Mouse (Mus musculus) layer of hippocampus, postnatal 14 days (tissue): ENCODE results near the gene Tex21. TPM values are rescaled to one million over a fixed set of nuclear protein-coding genes. Genes with fewer than 3 reads are reported as not detected.
"Not testable (repeated sequence)": the region's sequence is repeated elsewhere in the genome, so short reads cannot be mapped to it uniquely, and the experiment has no call there.

Source experiments
- DNase-seq, 2 experiments: peaks; one replicate each; pipeline ENCODE4 v3.0.0; 2021 to 2022; ENCODE audit warnings: low spot score in 2 of 2, mixed read lengths in 1 of 2
- total RNA-seq, 2 experiments: library from RNA; stranded (reverse); gene quantifications; 2 replicates each; pipeline ENCODE4 v1.2.3; 2021

Tex21 gene
- total RNA-seq, 2 experiments from 2014 or later = not detected

GRCm38 (mm10) chr12:76196709-76197054 is 49.9 kb downstream of the Tex21 start:
- peak; percentile 84 to 86 for DNase-seq

DNA sequence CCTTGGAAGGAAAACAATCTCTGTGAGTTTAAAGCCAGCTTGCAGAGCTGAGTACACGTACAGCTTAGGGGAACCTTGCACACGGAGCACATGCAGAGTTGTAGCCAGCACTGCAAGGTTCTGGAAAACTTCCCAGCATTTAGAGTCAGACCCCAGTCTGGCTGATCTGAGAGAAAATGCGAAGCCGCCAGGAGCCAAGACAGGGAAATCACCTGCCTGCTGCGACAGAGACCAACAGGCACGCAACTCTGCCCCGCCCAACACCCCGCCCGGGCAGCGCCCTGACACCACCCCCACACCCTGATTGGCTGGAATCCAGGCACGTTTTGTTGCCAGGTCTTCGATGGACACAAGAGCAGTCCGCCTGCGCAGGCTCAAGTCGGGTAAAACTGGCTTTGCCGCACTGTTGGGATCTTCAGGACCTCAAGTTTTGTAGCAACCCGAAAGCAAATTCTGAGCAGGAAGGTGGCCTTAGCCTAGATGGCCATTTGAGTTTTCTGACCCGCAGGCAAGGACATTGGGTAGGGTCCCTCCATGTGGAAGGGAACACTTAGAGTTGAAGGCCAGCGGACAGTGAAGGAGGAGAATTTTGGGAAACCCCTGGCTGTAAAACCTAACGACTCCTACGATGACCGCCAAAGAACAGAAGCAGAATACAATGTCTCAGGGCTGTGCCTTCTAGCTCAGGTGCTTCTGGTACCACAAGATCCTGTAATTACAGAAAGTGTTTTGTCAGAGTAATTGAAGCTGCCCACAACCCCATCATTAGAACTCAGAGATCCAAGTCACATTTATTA is 50.4 kb downstream of the Tex21 start:
- peak; percentile 38 to 43 for DNase-seq

DNA sequence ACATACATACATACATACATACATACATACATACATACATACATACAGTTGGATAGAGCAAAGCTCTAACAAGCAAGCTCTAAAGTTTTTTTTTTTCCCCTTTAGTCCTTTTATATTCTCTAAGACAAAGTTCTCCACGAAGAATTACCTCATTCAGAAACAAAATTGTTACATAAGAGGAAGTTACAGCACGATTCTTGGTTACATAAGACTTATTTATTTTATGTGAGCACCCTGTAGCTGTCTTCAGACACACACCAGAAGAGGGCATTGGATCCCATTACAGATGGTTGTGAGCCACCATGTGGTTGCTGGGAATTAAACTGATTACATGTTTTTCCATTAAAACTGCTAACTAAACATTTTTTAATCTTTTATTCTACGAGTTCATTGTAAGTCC is 52.0 kb downstream of the Tex21 start:
- no peak for DNase-seq

- peak; percentile 21 to 63 for DNase-seq
These were observed 55.6 kb downstream of the Tex21 start for GRCm38 (mm10) chr12:76190940-76191339.

DNA sequence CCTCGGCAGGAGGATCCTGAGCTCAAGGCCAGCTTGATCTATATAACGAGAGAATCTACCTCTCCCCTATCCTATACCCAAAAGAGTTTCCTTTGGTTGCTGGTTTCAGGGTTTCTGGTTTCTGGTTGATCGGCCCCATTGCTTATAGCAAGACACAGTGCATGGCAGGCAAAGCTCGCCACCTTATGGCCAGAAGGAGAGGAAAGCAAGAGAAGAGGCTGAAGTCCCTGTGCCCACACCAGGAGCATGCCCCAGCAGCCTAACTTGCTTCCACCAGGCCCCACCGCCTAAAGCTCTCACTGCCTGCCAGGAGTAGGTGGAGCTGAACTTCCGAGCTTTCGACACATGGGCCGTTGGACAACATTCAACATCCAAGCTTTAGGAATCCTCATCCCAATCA is 58.7 kb downstream of the Tex21 start:
- peak; percentile 16 to 41 for DNase-seq

DNA sequence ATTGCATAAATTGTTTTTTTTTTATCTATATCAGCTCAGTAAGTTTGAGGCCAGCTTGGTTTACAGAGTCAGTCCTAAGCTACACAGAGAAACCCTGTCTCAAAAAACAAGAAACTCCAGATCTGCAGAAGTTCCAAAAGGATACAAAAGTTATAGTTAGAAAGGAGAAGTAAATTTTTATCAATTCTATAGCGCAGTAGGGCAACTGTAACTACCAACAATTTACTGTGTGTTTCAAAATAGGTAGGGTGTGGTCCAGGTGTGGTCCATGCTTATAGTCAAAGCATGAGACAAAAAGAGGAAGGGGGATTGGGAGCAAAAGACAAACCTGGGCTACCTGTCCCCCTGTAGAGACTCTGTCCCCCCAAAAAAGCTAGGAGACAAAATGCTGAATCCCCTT is 60.1 kb downstream of the Tex21 start:
- no peak for DNase-seq

DNA sequence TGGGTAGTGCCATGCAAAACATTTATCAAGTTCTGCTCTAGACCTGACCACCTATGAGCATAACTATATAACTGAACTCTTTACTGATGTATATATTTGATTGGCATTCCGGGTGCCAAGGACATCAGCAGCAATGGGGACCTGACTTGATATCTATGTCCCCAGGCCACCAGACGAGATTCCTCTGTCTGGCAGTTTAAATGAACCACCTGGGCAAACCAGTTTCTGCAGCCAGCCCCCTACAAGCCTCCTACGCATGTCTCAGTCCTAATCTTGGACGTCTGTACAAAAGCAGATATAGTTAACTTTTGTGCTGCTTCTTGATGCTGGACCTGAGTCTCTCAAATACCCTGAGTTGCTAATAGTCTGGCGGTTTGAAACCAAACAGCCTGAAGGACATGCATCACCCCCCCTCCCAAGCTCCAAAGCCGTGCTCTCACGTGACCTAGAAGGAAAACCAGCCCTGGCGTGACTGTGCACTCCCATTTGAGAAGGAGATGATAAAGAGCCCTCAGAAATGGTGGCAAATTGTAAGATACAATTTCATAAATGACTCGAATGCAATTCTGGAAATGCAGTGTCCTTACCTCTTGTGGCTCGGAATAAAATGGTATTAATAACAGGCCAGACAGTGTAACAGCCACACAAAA is 61.3 kb downstream of the Tex21 start:
- no peak for DNase-seq

GRCm38 (mm10) chr12:76184271-76184670 is 62.3 kb downstream of the Tex21 start:
- no peak for DNase-seq

GRCm38 (mm10) chr12:76182831-76183230 is 63.7 kb downstream of the Tex21 start:
- no peak for DNase-seq

DNA sequence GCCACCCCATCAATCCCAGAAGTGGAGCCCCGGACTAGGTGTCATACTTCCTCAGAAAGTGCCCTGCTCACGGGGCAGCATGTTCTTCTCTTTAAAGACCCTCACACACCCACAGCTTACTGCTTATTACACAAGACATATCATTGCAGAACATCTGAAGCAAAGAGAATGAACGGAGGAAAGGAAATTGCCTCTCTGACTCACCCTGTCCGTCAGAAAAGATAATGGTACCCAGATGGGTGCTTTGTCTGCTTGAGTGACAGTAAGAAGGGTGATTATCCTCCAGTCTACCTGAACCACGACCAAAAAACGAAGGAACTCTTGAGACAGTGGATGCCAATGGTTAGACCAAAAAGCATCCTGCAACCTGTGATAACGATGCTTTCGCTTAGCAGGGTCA is 65.1 kb downstream of the Tex21 start:
- DNase-seq = no peak

DNA sequence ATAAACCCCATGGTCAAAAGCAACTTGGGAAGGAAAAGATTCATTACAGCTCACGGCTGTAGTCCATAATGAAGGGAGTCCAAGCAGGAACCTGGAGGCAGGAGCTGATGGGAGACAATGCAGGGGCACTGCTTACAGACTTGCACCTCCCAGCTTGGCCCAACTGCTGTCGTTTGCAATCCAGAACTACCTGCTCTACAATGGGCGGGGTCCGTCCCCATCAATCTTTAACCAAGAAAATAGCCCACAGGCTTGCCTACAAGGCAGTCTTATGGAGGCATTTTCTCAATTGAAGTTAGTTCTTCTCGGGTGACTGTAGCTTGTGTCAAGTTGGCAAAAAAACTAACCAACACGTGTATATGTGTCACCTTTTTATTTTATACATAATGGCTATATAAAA is 66.1 kb downstream of the Tex21 start:
- no peak for DNase-seq

DNA sequence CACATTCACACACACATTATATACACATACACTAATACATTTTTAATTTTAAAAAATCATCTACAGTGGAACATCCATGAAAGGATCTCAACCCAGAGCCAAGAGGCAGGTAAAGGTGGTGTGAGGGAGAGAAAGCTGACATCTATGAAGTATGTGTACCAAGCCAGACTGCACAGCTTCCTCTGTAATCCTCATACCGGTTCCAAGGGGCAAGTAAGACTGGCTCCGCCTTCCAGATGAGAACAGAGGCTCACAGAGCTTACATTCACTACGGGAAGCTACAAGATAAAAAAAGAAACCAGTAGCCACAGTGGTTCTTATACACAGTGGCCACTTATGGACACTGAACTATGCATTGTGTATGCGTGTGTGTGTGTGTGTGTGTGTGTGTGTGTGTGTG is 67.0 kb downstream of the Tex21 start:
- no peak for DNase-seq

DNA sequence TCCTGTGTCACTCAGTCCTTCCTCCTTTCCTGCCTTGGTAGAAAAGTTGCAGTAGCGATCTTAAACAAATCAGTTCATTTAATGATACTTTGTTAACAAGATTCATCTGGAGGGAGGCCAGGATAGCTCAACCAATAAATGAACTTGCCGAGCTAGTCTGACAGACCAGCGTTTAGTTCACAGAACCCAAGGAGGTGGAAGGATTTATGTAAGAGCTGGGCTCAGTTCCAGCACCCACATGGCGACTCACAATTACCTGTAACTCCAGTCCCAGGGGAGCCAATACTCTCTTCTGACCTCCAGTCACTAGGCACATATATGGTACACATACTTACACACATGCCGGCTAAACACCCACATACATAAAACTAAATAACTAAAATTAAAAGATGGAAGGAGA is 67.5 kb downstream of the Tex21 start:
- DNase-seq = no peak

DNA sequence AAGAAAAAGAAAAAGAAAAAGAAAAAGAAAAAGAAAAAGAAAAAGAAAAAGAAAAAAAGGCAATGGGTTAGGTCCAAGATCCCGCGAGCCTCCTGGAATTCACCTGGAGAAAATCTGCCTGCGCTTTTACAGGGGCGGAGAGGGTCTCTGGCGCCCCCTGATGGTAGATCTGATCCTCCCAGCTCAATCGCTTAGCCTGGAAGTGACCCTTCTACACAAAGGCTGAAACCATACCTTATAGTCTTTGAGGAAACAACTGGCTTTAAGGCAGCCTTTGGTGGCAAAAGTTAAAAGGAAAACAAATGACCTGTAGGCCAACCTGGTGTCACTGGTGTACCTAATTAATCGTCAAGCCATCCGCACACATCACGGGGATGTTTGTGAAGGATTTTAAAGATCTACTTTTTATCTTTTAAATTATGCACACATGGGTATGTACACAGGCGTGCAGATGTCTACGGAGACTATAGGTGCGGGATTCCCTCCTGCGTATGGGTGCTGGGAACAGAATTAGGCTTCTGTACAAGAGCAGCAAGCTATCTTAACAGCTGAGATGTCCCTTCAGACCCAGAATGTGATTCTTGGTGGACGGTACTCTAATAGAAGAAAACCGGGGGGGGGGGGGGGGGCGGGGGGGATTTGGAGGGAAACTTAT is 68.6 kb downstream of the Tex21 start:
- peak; percentile 30 to 51 for DNase-seq

DNA sequence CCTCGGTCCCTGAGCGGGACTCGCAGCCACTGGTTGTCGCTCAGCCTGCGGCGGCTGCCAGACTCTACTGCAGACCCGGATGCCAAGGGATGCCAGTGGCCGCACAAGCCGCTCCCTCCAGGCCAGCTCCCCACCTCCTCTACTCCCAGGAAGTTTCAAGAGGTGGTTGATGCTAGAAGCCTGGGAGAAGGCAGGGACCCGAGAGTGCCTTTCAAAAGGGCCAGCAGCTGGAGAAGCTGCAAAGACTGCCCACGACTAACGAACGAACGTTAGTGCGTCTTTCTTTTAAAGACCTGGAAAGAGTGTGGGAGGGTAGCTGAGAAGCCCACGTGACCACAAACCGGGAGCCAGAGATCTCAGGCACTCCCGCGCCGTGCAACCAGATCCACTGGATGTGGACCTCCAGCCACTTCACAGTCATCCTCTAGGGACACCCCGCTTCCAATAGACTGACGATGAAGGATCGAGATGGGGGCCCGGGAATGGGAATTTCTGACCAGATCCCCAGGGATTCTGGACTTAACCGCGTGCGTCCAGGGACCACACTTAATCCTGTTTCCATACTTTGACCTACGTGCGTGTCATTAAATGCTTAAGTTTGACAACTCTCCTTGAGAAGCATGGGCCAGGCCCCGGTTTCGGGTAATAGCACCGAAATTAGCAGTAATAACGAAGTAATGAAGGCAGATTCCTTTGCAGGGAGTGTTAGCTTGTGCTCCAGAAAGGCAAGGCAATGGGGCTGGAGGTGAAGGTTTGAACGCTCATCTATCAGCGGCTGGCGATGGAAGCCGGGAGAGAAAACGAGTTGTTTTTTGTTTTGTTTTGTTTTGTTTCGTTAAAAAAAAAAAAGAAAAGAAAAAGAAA is 69.3 kb downstream of the Tex21 start, which contains the start of gene Esr2:
Gene Esr2, minus strand, starts transcription at position 260 of the 864 bp plus-strand sequence.
- no peak for DNase-seq

- DNase-seq = no peak
These were observed 80.9 kb downstream of the Tex21 start for GRCm38 (mm10) chr12:76165641-76166040.

DNA sequence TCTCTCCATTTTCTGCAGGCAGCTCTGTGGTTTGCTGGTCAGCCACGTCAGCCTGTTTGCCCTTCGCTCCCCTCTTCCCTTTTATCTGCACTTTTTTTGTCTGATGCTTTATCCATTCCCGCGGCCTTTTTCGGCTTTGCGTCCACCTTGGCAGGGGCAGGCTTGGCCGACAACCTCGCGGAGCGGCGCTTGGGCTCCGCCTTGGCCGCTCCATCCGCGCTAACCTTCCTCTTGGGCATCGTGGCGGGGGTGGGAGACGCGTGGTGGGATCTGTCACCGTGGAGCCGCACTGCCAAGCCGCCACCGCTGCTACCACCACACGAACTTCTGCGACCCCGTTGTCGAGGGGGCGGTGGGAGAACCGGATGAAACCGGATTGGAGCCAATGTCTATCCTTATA is 94.2 kb downstream of the Tex21 start:
- not testable (repeated sequence) for DNase-seq
